Mouse (Mus musculus) heart, embryonic 13.5 days (tissue): ENCODE results near the gene Bend3. TPM values are rescaled to one million over a fixed set of nuclear protein-coding genes. Genes with fewer than 3 reads are reported as not detected.

Experiments
- polyA plus RNA-seq: library from polyadenylated mRNA; unstranded; fragments of >200 nt; fragmentation: Nextera tagmentation; extraction: Ambion mirVana; gene quantifications from 2 replicates; pipeline ENCODE4 v1.2.1, GENCODE M21; 2015

Bend3 gene
- polyA plus RNA-seq, 1 experiment from 2014 or later: 2.5 TPM

Other genes starting within 250 kb of the Bend3 start
- 12.0 and 14.9 TPM in 2 replicates for gene Gm9803, start 45.3 kb downstream of the Bend3 start, polyA plus RNA-seq
- gene 1700021F05Rik, start 62.2 kb downstream of the Bend3 start, polyA plus RNA-seq: 76.4 and 88.7 TPM in 2 replicates
- gene Cd24a, start 99.5 kb downstream of the Bend3 start, polyA plus RNA-seq: 98.7 and 108 TPM in 2 replicates